Mouse (Mus musculus) heart, postnatal 0 days (tissue): ENCODE measurements at regions not wholly inside any gene's neighbourhood (a gene's known extent, or its start where the extent isn't known, plus 50 kb on each side); places are given as distances from the start of the nearest gene placed in this dataset.

ENCODE experiments used
- CTCF ChIP-seq: IDR thresholded peaks from 2 replicates; pipeline ENCODE4 v1.5.1; 2016; ENCODE audit warnings: antibody characterized with exemption, control low read depth, low read depth
- EP300 ChIP-seq: IDR thresholded peaks from 2 replicates; pipeline ENCODE4 v1.6.1; 2016; ENCODE audit warnings: antibody characterized with exemption, low read depth

- TF ChIP-seq CTCF (no peak), EP300 (no peak)
These were observed 99.2 kb downstream of the Amer3 start for GRCm38 (mm10) chr1:34678734-34679068.
